Mouse (Mus musculus) midbrain, postnatal 0 days (tissue): ENCODE measurements at regions not wholly inside any gene's neighbourhood (a gene's known extent, or its start where the extent isn't known, plus 50 kb on each side); places are given as distances from the start of the nearest gene placed in this dataset.

ENCODE experiments used
- ATAC-seq: fragments of 200-750 bp; cut with Nextera tagmentation; 2 replicates; pipeline ENCODE4 v1.8.0; 2017; ENCODE audit warnings: moderate number of reproducible peaks, mild to moderate bottlenecking, moderate TSS enrichment, moderate library complexity; ENCODE audit not compliant: low FRiP score
- DNase-seq: peaks from one replicate; pipeline ENCODE4 v3.0.0-alpha.2; 2015; ENCODE audit warnings: low spot score
- H3K27ac ChIP-seq: fragments of 300-500 bp; sonication (generic); 2 replicates; pipeline ENCODE4 v1.5.1; 2014; ENCODE audit warnings: low read depth, mild to moderate bottlenecking, low read length, mixed read lengths
- H3K27me3 ChIP-seq: fragments of 300-500 bp; sonication (generic); 2 replicates; pipeline ENCODE4 v1.6.1; 2014; ENCODE audit warnings: low read length, control low read depth, mixed read lengths; ENCODE audit not compliant: insufficient read depth
- H3K36me3 ChIP-seq: fragments of 300-500 bp; sonication (generic); 2 replicates; pipeline ENCODE4 v1.6.1; 2014; ENCODE audit warnings: low read length, control low read depth, mixed read lengths; ENCODE audit not compliant: insufficient read depth
- H3K4me1 ChIP-seq: fragments of 300-500 bp; sonication (generic); 2 replicates; pipeline ENCODE4 v1.6.1; 2014; ENCODE audit warnings: mild to moderate bottlenecking, control low read depth, antibody characterized with exemption, low read length, mixed read lengths; ENCODE audit not compliant: insufficient read depth
- H3K4me2 ChIP-seq: fragments of 300-500 bp; sonication (generic); 2 replicates; pipeline ENCODE4 v1.6.1; 2014; ENCODE audit warnings: low read depth, mild to moderate bottlenecking, low read length, mixed read lengths; ENCODE audit not compliant: poor library complexity, severe bottlenecking
- H3K4me3 ChIP-seq: fragments of 300-500 bp; sonication (generic); 2 replicates; pipeline ENCODE4 v1.5.1; 2014; ENCODE audit warnings: low read depth, mild to moderate bottlenecking, low read length, moderate library complexity
- H3K9ac ChIP-seq: fragments of 300-500 bp; sonication (generic); replicated peaks from 2 replicates; pipeline ENCODE4 v1.6.1; 2014; ENCODE audit warnings: mild to moderate bottlenecking, low read length, moderate library complexity, mixed read lengths; ENCODE audit not compliant: poor library complexity, severe bottlenecking
- H3K9me3 ChIP-seq: fragments of 300-500 bp; sonication (generic); 2 replicates; pipeline ENCODE4 v1.6.1; 2016; ENCODE audit warnings: low read length, control low read depth
- CTCF ChIP-seq: IDR thresholded peaks from 2 replicates; pipeline ENCODE4 v1.5.1; 2016; ENCODE audit warnings: antibody characterized with exemption, mild to moderate bottlenecking
- WGBS: fragments of 180-500 bp; shearing (Covaris S2); extraction: QIAGEN DNeasy Blood & Tissue Kit; methylation state at CpG from one replicate; pipeline ENCODE4 v1.1.7; 2014; 5-methylcytosine and 5-hydroxymethylcytosine counted together

GRCm38 (mm10) chr5:61943376-61943775, 134.8 kb downstream of the G6pd2 start:
- no peaks in the 10 kb centered on the region for H3K9me3 ChIP-seq
- H3K4me3 ChIP-seq, result no peak overlapping the region
- WGBS, result 86% methylated on average over 1 of the region's 1 CpGs
- no peak overlapping the region for H3K9ac ChIP-seq
- TF ChIP-seq CTCF, result no peak
- no peaks in the 10 kb centered on the region for H3K36me3 ChIP-seq
- no peaks in the 10 kb centered on the region for H3K27me3 ChIP-seq
- no peak overlapping the region for H3K27ac ChIP-seq
- DNase-seq (no peak), ATAC-seq (no peak)
- no peak overlapping the region for H3K4me2 ChIP-seq
- no peaks in the 10 kb centered on the region for H3K4me1 ChIP-seq

GRCm38 (mm10) chr5:61985211-61985610, 176.6 kb downstream of the G6pd2 start:
- Histone ChIP-seq H3K4me2 (no peak overlapping the region), H3K27ac (no peak overlapping the region), H3K36me3 (no peaks in the 10 kb centered on the region), H3K4me3 (no peak overlapping the region), H3K9me3 (no peaks in the 10 kb centered on the region), H3K27me3 (no peaks in the 10 kb centered on the region), H3K9ac (no peak overlapping the region), H3K4me1 (no peaks in the 10 kb centered on the region)
- ATAC-seq (no peak), DNase-seq (no peak)
- TF ChIP-seq CTCF, result no peak
- 25% methylated on average over 1 of the region's 1 CpGs for WGBS

DNA sequence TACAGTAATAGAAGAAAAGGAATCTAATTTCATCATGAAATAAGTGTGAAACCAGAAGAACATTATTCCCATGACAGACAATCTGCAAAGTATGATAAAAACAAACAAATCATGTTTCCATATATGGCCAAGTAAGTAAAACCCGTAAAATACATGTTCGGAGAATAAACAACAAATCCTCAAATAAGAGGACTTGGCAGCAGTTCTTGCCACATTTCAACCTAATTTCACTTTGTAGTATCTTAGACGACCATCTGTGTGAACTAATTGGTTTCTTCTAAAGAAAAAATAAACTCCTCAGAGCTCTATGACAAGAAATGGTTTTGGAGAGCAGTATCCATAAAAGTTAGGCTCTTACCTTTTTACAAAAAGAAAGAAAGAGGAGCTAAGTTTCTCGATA, 210.9 kb downstream of the G6pd2 start:
- no peak for ATAC-seq
- no peak for TF ChIP-seq CTCF
- no peak for DNase-seq
- H3K36me3 ChIP-seq, result no peaks in the 10 kb centered on the region
- no peaks in the 10 kb centered on the region for H3K4me1 ChIP-seq
- H3K4me2 ChIP-seq, result no peak overlapping the region
- H3K9ac ChIP-seq, result no peak overlapping the region
- WGBS, result 82% methylated on average over 4 of the region's 4 CpGs
- no peak overlapping the region for H3K27ac ChIP-seq
- H3K9me3 ChIP-seq, result no peaks in the 10 kb centered on the region
- no peak overlapping the region for H3K4me3 ChIP-seq
- no peaks in the 10 kb centered on the region for H3K27me3 ChIP-seq

DNA sequence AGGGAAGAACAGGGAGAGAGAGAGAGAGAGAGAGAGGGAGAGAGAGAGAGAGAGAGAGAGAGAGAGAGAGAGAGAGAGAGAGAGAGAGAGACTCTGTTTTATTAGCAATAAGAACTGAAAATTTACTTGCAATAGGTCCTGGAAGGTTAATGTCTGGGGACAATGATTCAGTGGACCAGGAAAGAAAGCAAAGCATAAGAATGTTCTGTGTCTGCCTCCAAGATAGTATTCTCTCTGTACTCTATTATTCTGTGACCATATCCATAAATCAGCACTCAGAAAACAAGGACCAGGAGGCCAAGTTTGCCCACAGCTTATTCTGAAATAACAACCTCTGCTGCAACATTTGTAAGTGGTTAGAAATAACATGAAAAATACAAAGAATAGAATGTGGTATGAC, 211.6 kb downstream of the G6pd2 start:
- Histone ChIP-seq H3K4me3 (no peak overlapping the region), H3K27me3 (no peaks in the 10 kb centered on the region), H3K36me3 (no peaks in the 10 kb centered on the region), H3K9me3 (no peaks in the 10 kb centered on the region), H3K9ac (no peak overlapping the region), H3K4me1 (no peaks in the 10 kb centered on the region), H3K27ac (no peak overlapping the region), H3K4me2 (no peak overlapping the region)
- no peak for DNase-seq
- TF ChIP-seq CTCF, result no peak
- ATAC-seq, result no peak

DNA sequence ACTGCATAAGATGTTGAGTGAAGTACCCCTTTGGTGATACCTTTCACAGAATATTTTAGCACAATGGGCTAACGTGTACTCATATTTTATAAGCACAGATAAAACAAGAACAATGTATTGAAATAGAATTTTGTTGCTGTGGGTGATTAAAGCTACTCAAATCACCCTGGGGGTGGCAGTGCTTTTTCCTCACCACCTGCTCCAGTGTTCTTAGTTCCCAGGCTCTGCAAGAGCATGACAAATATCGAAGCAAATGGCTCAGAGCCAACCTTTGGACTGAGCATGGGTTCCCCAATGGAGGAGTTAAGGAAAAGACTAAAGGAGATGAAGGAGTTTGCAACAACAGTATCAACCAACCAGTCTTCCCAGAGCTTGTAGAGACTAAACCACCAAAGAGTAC, 232.9 kb downstream of the G6pd2 start:
- Histone ChIP-seq H3K9ac (no peak overlapping the region), H3K4me1 (no peaks in the 10 kb centered on the region), H3K27ac (no peak overlapping the region), H3K4me2 (no peak overlapping the region), H3K36me3 (no peaks in the 10 kb centered on the region), H3K4me3 (no peak overlapping the region), H3K27me3 (no peaks in the 10 kb centered on the region), H3K9me3 (no peaks in the 10 kb centered on the region)
- DNase-seq (no peak), ATAC-seq (no peak)
- no peak for TF ChIP-seq CTCF
- 67% methylated on average over 2 of the region's 2 CpGs for WGBS

- ATAC-seq, result no peak
- no peak for TF ChIP-seq CTCF
- no peak overlapping the region for H3K27ac ChIP-seq
- H3K9ac ChIP-seq, result no peak overlapping the region
- no peaks in the 10 kb centered on the region for H3K27me3 ChIP-seq
- no peak overlapping the region for H3K4me2 ChIP-seq
- no peaks in the 10 kb centered on the region for H3K9me3 ChIP-seq
- DNase-seq, result no peak
- WGBS, result 76% methylated on average over 2 of the region's 2 CpGs
- H3K36me3 ChIP-seq, result no peaks in the 10 kb centered on the region
- no peak overlapping the region for H3K4me3 ChIP-seq
- H3K4me1 ChIP-seq, result no peaks in the 10 kb centered on the region
Measured at GRCm38 (mm10) chr5:62043678-62044077, 235.1 kb downstream of the G6pd2 start.

DNA sequence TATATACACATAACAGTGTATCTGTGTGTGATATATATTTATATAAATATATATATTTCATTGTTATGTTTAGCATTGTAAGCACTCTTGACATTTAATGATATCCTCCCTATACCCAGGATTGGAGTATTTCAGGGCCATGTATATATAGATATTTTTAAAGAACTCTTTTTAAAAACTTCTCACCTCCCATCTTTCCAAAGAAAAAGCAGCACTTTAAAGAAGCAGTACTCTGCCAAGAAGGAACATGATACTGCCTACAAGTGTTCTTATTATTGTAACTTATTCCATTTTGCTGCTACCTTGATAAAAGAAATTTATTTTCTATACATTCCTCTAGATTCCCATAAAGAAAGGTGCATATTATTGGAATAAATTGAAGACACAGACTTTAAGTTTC, 270.4 kb downstream of the G6pd2 start:
- H3K4me1 ChIP-seq, result no peaks in the 10 kb centered on the region
- no peak for TF ChIP-seq CTCF
- no peak for ATAC-seq

More for the DNA sequence above, 270.4 kb downstream of the G6pd2 start:
- Histone ChIP-seq H3K4me3 (no peak overlapping the region), H3K9me3 (no peaks in the 10 kb centered on the region), H3K27me3 (no peaks in the 10 kb centered on the region), H3K36me3 (no peaks in the 10 kb centered on the region), H3K9ac (no peak overlapping the region), H3K4me2 (no peak overlapping the region), H3K27ac (no peak overlapping the region)
- DNase-seq, result no peak
